Mouse (Mus musculus) ES-Bruce4 (cell line): Measurements from ENCODE around the gene E2f6.

Experiments
- CTCF ChIP-seq: IDR thresholded peaks from one replicate; pipeline ENCODE4 v1.8.1; 2011; ENCODE audit warnings: low read depth, low read length
- EP300 ChIP-seq: IDR thresholded peaks from 2 replicates; pipeline ENCODE4 v1.6.1; 2011; ENCODE audit warnings: low read depth, low read length; ENCODE audit not compliant: insufficient read depth
- POLR2A ChIP-seq: IDR thresholded peaks from one replicate; pipeline ENCODE4 v1.8.1; 2011; ENCODE audit warnings: low read length; ENCODE audit not compliant: insufficient read depth

DNA sequence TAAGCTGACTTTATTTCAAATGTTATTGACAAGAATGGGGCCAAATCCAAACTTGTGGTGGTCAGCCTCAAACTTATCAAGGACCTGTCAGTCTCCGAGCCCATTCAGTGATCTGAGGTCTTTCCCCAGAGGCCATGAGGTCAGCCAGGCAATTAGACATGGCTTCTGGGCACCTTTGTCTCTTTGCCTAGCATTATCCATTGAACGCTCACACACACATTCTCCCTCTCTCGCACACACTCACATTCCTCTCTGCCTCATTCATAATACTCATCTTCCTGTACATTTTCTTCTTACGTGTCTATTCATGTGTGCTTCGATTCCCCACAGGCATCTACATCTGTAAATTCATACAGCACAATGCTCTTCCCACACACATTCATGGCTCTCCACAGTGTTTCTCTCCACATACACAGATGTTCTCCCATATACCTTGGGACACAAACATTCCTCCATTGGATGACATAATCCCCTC lies 6.8 kb upstream of the E2f6 start:
- TF ChIP-seq EP300, result no peak
- TF ChIP-seq CTCF, result no peak
- TF ChIP-seq POLR2A, result no peak
